Mouse (Mus musculus): ENCODE measurements around the gene Pdcd4.

The Pdcd4 gene

GRCm38 (mm10) chr19:53892061-53892460 lies at the start of gene Pdcd4:
Gene Pdcd4, plus strand, starts transcription at chr19:53892231.
- no peak for DNase-seq (ENCODE audit: low spot score)

GRCm38 (mm10) chr19:53843972-53844371 lies 48.1 kb upstream of the Pdcd4 start:
- no peak for DNase-seq (ENCODE audit: low spot score)

GRCm38 (mm10) chr19:53848272-53848995 lies 43.6 kb upstream of the Pdcd4 start:
- DNase-seq (ENCODE audit: low spot score): no peak

GRCm38 (mm10) chr19:53850166-53850922 lies 41.7 kb upstream of the Pdcd4 start:
- DNase-seq (ENCODE audit: low spot score): no peak

GRCm38 (mm10) chr19:53851352-53851751 lies 40.7 kb upstream of the Pdcd4 start:
- no peak for DNase-seq (ENCODE audit: low spot score)

- DNase-seq (ENCODE audit: low spot score): no peak
Observed at GRCm38 (mm10) chr19:53851826-53852698, 40.0 kb upstream of the Pdcd4 start.

GRCm38 (mm10) chr19:53852699-53853451 lies 39.2 kb upstream of the Pdcd4 start:
- DNase-seq (ENCODE audit: low spot score): no peak

- no peak for DNase-seq (ENCODE audit: low spot score)
Observed at GRCm38 (mm10) chr19:53854978-53855377, 37.1 kb upstream of the Pdcd4 start.

GRCm38 (mm10) chr19:53855781-53856180 lies 36.2 kb upstream of the Pdcd4 start:
- no peak for DNase-seq (ENCODE audit: low spot score)

- DNase-seq (ENCODE audit: low spot score): no peak
Observed at GRCm38 (mm10) chr19:53856794-53857193, 35.2 kb upstream of the Pdcd4 start.

- no peak for DNase-seq (ENCODE audit: low spot score)
Observed at GRCm38 (mm10) chr19:53857962-53858361, 34.1 kb upstream of the Pdcd4 start.

GRCm38 (mm10) chr19:53859149-53859548 lies 32.9 kb upstream of the Pdcd4 start:
- no peak for DNase-seq (ENCODE audit: low spot score)

GRCm38 (mm10) chr19:53859593-53859992 lies 32.4 kb upstream of the Pdcd4 start:
- no peak for DNase-seq (ENCODE audit: low spot score)

- no peak for DNase-seq (ENCODE audit: low spot score)
Observed at GRCm38 (mm10) chr19:53861346-53861745, 30.7 kb upstream of the Pdcd4 start.

- DNase-seq (ENCODE audit: low spot score): no peak
Observed at GRCm38 (mm10) chr19:53862573-53863246, 29.3 kb upstream of the Pdcd4 start.

GRCm38 (mm10) chr19:53867238-53867637 lies 24.8 kb upstream of the Pdcd4 start:
- no peak for DNase-seq (ENCODE audit: low spot score)

- DNase-seq (ENCODE audit: low spot score): no peak
Observed at GRCm38 (mm10) chr19:53868125-53868524, 23.9 kb upstream of the Pdcd4 start.

GRCm38 (mm10) chr19:53868796-53869195 lies 23.2 kb upstream of the Pdcd4 start:
- no peak for DNase-seq (ENCODE audit: low spot score)

GRCm38 (mm10) chr19:53869427-53870385 lies 22.3 kb upstream of the Pdcd4 start:
- DNase-seq (ENCODE audit: low spot score): no peak

- DNase-seq (ENCODE audit: low spot score): no peak
Observed at GRCm38 (mm10) chr19:53870568-53870967, 21.5 kb upstream of the Pdcd4 start.
